Mouse (Mus musculus) embryonic facial prominence, embryonic 12.5 days (tissue): ENCODE data around the gene Olfr1497. TPM values are rescaled to one million over a fixed set of nuclear protein-coding genes. Genes with fewer than 3 reads are reported as not detected.

Source experiments
- polyA plus RNA-seq: library from polyadenylated mRNA; unstranded; fragments of >200 nt; fragmentation: Nextera tagmentation; extraction: Ambion mirVana; gene quantifications from 2 replicates; pipeline ENCODE4 v1.2.1, GENCODE M21; 2016

The Olfr1497 gene
- polyA plus RNA-seq, 1 experiment from 2014 or later = not detected

Other genes starting within 250 kb of the Olfr1497 start
- not detected in 2 replicates for gene Olfr1484, start 214.7 kb downstream of the Olfr1497 start, polyA plus RNA-seq
- gene Olfr1487, start 180.8 kb downstream of the Olfr1497 start, polyA plus RNA-seq = not detected in 2 replicates
- gene Olfr1489, start 166.6 kb downstream of the Olfr1497 start, polyA plus RNA-seq = not detected in 2 replicates
- gene Olfr1490, start 147.1 kb downstream of the Olfr1497 start, polyA plus RNA-seq = not detected in 2 replicates
- not detected in 2 replicates for gene Olfr1491, start 100.9 kb downstream of the Olfr1497 start, polyA plus RNA-seq
- gene Olfr1493-ps1, start 74.9 kb downstream of the Olfr1497 start, polyA plus RNA-seq = not detected in 2 replicates
- gene Olfr1494, start 58.5 kb downstream of the Olfr1497 start, polyA plus RNA-seq = not detected in 2 replicates
- gene Olfr1495, start 33.6 kb downstream of the Olfr1497 start, polyA plus RNA-seq = not detected in 2 replicates
- gene Olfr1496, start 20.3 kb downstream of the Olfr1497 start, polyA plus RNA-seq = not detected in 2 replicates
- gene Olfr1499, start 21.2 kb upstream of the Olfr1497 start, polyA plus RNA-seq = not detected in 2 replicates
- gene Olfr1500, start 32.3 kb upstream of the Olfr1497 start, polyA plus RNA-seq = 0.09 TPM in 1 of 2 replicates, not detected in the other
- gene Olfr1501, start 52.5 kb upstream of the Olfr1497 start, polyA plus RNA-seq = not detected in 2 replicates
- gene Olfr1502, start 63.6 kb upstream of the Olfr1497 start, polyA plus RNA-seq = not detected in 2 replicates
- gene Olfr1504, start 99.7 kb upstream of the Olfr1497 start, polyA plus RNA-seq = not detected in 2 replicates
- not detected in 2 replicates for gene Olfr1505, start 115.3 kb upstream of the Olfr1497 start, polyA plus RNA-seq